Mouse (Mus musculus) thymus, adult 2 months (tissue): ENCODE data around the gene Gas7.

Experiments used
- CTCF ChIP-seq: fragments of 200-500 bp; IDR thresholded peaks from 2 replicates; pipeline ENCODE4 v1.5.1; 2012; ENCODE audit warnings: mild to moderate bottlenecking, control low read depth, low read length, moderate library complexity, borderline replicate concordance; ENCODE audit not compliant: control insufficient read depth, poor library complexity, insufficient read depth; ENCODE audit errors: extremely low read depth
- POLR2A ChIP-seq: fragments of 200-500 bp; IDR thresholded peaks from 2 replicates; pipeline ENCODE4 v1.6.1; 2012; ENCODE audit warnings: mild to moderate bottlenecking, low read length, control low read depth, moderate library complexity; ENCODE audit not compliant: control insufficient read depth, poor library complexity, insufficient read depth; ENCODE audit errors: extremely low read depth

- TF ChIP-seq CTCF = no peak
- no peak for TF ChIP-seq POLR2A
These were observed 208.2 kb downstream of the Gas7 start for GRCm38 (mm10) chr11:67663437-67663836.
